Mouse (Mus musculus) 416B (cell line): ENCODE data around the gene Hopx.
A peak's percentile ranks its signal among the peaks of the same experiment; 100 is the strongest.
"Not testable (repeated sequence)": the region's sequence is repeated elsewhere in the genome, so short reads cannot be mapped to it uniquely, and the experiment has no call there.

Source experiments
- DNase-seq: peaks from one replicate; pipeline ENCODE4 v3.0.0; 2011; ENCODE audit warnings: low read depth

Hopx gene

DNA sequence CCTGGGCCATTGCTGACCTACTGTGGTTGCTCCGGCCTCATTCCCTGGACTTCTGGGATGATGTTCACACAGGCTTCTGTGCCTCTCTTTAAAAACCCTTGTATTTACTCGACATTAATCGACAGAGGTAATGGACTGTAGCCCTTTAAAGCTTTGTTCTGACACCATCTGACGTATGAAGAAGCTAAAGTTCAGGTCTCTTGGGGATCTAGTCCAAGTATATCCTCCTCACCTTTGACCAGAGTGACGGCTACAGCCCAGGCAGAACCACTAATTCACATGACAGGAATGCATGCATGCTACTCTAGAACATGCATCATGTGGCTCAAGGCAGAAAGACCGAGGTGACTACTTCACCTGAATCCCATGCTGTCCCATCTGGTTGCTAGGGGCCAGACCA, 14.2 kb downstream of the Hopx start:
- no peak for DNase-seq

DNA sequence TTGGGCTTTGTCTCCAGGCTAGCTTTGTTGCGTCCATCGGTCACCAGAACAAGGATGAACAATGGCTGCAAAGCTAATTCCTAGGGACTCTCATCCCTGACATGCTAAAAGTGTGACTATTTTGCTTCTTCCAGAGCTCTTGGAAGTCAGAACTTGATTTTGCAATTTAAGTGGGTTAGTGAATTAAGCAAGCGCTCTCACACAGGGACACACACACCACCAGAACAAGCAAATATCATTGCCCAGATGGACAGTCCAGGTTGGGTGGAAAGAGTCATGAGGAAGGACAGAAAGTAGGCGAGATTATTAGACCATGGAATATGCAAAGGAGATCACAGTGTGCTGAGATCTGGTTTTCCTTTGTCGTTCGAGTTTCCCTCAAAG, 14.9 kb downstream of the Hopx start:
- DNase-seq: no peak

DNA sequence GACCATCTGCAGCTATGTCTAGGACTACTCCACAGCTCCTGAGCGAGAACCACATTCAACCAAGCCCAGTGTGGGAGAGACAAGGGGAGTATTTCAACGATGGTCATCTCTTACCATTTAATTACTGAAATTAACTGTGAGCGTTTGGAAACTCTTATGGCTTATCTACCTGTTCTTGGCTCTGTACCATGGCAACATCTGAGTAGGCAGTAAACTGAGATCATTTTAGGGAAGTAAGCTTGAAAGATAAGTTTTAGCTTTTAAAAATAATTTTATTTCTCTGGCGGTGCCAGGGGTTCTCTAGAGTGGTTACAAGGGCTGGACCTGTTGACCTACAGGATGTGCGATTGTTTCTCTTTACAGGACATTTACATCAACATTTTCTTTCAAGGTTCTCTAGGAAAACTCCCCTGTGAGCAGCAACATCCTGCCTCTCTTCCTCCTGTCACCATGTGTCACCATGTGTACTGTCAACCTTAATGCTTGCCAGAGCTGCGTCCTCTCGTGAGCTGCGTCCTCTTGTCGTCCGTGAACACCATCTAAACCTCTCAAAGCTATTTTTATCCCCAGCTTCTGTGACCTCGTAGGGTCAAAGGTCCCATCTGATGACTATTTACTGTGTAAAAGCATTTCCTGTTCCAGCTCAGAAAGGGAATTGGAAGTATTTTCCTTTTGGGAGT, 15.5 kb downstream of the Hopx start:
- no peak for DNase-seq

DNA sequence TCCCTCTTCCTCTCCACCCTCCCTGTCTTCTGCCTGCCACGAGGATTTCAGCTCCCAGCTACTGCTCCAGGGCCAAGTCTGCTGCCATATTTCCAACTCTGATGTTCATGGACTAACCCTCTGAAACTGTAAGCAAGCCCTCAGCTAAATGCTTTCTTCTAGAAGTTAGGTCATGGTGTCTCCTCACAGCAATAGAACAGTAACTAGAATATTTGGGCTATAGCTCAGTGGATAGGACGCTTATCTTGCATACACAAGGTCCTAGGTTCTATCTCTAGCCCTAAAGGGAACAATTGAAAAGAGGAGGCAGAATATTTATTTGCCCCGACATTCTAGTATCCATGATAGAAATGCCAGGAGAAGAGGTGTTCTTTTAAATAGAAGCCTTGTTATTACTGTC, 16.0 kb downstream of the Hopx start:
- DNase-seq: no peak

DNA sequence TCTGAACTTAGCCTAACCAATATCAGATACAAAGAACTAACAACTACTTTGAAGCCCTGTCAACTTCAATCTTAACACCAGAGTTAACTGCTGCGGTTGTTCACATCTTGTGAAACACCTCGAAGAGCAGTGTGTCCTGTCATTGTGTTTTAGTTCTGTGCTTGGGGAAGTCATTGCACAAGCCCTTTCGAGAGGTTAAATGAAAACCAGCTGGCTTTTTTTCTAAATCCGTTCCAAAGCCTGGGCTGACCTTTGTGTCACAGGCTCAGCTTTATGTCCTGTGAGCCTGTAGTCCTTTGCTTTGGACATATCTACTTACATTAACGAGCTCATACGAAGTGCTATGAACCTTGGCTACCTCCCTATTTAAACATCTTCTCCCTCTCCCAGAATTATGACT, 17.2 kb downstream of the Hopx start:
- DNase-seq: peak; percentile 45

DNA sequence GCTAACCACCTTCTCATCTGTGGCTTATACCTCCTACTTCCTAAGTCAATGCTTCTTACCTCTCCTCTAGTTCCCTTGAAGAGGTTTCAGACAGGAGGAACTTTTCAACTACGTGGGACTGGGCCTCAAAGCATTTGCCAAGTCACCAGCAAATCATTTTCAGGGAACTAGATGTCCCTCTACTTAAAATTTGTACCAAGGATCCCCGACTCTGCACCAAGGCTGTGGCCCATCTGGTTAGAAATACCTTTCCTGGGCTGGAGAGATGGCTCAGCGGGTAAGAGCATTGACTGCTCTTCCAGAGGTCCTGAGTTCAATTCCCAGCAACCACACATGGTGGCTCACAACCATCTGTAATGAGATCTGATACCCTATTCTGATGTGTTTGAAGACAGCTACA, 18.7 kb downstream of the Hopx start:
- not testable (repeated sequence) for DNase-seq

DNA sequence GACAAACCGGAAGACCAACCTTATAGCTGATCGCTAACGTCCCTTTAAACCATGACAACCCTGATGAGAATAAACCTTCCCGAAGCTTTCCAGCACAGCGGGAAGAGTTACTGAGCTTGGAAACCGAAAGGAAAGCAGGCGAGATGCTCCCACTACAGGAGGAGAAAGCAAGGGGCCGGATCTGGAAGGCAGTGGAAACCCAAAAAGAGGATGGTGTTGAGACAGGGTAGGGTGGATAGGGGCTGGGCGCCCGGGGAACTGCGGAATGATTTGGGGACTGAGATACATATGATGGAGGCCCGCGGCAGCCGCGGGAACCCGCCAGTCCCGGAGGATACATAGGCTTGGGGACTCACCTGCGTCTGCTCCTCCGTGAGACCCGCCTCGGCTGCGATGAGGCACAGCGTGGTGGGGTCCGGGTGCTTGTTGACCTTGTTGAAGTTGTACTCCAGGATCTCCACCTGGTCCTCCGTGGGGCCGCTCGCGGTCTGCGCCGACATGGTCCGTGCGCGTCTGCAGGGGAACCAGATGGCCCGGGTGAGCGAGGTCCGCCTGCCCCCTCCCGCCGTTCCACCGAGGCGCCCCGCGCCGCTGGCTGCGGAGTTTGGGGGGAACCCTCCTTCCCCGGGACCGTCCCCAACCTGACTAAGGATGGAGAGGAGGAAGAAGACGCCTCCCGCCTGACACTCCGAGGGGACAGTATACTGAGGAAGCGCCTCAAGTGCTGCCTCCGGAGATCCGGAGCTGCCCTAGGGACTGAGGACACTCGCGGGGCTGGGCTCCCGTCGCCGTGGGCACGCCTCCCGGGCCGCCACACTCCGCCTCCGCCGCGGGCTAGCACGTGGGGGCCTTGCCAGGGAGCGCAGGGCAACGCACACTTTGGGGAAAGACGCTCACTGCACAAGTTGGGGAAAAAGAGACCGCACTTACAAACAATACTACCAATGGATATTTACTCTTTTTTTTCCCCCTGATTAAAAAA, 20.1 kb downstream of the Hopx start:
- DNase-seq: no peak

DNA sequence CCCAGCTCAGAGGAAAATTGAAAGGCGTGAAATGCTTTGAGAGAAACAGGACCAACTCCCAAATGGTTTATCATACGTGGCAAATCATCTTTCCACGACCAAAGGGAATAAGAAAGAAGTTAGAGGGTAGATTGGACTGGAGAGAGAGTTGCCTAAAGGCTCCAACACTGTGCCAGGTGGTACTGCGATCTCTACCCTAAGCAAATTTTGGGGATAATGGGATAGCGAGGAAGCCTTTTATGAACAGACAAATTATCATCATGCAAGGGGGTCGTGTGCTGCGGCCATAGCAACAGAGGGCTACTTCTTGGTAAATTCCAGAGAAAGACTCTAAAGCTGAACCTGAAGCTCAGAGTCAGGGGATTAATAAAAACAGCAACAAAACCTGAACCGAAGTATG, 21.0 kb downstream of the Hopx start:
- no peak for DNase-seq

DNA sequence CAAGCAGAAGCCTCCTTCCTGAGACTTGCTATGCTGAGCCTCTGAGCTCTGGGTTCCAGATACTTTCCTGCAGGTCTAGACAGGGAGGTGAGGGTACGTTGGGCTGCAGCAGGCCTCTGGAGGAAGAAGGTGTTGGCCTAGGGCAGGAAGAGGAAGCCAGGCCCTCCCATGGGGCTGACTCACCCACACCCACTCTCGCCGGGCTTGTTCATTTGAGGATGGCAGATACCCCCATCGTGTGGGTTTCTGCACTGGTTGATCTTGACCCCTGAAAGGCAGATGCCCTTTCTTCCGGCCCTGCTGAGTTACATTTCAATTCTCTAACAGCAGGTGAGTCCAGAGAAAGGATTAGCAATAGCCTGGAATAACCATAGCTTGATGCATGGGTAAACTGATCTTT, 22.4 kb downstream of the Hopx start:
- peak; percentile 36 for DNase-seq

DNA sequence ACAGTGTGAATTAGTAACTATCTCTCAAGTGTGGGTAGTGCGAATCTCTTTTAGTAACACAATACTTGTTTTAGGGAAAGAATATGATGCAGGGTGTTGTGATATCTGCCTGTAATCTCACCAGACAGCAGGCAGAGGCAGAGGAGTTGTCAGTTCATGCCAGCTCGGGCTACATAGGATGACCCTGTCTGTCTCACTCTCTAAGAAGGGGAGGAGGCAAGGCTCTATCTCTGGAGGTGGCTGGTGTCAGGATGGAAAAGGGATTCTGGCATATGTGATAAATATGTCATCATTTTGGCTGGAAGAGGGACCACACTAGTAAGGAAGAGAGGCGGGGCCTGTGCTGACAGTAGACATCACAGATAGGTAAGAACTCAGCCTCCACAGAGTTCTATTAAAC, 23.0 kb downstream of the Hopx start:
- DNase-seq: no peak

DNA sequence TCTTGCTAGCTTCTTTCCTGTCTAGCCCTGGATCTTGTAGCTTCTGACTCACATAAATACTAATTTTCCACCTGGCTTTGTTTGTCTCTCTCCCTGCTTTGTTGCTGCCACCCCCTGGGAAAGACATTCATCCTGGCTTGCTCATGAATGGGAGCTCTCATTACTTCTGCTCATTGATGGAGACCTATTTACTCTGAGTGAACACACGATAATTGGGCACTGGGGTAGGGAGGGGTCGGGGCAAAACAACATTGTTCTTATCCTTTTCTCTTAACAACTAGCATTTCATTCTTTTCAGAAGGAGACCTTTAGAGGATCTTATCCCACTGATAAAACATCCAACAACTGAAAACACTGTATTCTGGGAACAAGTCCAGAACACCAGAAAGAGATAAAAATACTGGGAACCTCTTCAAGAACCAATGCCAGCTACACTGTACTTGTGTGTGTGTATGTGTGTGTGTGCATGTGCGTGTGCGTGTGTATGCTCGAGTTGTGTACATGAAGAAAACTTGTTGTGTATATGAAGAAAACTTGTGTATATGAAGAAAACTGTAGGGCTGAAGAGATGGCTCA, 24.3 kb downstream of the Hopx start:
- DNase-seq: no peak

DNA sequence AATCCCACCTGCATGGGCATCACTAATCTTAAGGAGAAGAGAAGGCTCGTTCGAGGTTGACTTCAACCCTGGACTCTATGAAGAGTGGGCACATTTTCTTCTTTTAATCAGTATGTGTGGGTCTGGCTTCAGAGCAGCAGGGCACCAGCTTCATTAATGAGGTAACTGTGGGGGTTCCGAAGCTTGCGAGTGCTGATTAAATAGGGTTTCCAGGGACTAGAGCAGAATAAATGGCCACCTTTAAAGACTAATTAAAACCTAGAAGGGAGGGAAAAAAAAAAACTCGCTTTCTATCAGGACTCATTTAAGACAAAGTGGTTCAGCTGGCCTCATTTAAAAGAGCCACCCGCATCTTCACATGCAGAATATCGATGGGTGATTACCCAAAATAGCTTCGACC, 25.0 kb downstream of the Hopx start:
- DNase-seq: no peak

DNA sequence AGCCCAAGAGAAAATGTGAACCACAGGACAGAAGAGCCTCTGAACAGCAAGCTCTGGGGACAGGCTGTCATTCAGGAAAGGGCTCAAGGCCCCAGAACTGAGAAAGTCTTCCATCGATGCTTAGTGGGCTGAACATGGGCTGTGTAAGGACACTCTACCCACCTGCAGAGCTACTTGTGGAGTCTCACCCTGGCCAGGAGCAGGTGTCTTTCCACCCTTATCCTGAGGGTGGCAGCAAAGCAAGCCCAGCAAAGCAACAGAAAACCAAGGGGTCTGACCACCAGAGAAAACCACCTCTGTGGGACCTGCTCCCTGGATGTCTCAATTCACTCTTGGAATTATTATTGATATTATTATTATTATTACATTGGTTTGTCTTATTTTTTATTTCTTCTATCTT, 25.6 kb downstream of the Hopx start:
- DNase-seq: peak; percentile 51

DNA sequence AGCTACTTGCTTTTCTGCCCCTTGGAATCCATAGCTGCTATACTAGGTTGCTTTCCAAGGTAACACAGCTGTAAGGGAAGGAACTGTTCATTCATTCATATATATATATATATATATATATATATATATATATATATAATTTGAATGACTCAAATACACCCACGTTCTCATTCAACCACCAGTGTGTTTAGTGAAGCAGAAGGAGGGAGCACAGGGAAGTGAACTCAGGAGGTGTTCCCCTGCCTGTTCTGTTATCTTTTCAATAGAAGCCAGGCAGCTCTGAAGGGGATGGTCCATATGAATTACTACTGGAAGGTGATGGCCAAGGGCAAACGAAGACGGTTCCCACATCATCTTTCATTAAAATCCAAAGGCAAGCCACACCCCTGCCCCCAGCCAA, 27.8 kb downstream of the Hopx start:
- DNase-seq: no peak

DNA sequence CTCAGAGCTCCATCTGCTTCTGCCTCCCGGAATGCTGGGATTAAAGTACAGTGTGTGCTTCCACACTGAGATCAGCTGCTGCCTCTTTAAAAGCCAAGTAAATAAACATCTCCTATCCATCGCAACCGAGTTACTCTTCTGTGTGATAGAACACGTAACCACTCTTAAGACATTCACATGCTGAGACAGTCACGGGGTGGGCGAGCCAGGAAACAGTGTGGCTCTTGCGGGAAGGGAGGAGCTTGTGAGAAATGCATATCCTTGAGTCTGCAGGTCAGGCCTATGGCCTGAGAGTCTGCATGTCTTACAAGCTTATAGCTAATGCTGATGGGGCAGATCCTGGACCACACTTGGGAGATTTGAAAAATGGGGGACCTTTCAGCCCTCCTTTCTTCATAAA, 28.4 kb downstream of the Hopx start:
- DNase-seq: peak; percentile 79

DNA sequence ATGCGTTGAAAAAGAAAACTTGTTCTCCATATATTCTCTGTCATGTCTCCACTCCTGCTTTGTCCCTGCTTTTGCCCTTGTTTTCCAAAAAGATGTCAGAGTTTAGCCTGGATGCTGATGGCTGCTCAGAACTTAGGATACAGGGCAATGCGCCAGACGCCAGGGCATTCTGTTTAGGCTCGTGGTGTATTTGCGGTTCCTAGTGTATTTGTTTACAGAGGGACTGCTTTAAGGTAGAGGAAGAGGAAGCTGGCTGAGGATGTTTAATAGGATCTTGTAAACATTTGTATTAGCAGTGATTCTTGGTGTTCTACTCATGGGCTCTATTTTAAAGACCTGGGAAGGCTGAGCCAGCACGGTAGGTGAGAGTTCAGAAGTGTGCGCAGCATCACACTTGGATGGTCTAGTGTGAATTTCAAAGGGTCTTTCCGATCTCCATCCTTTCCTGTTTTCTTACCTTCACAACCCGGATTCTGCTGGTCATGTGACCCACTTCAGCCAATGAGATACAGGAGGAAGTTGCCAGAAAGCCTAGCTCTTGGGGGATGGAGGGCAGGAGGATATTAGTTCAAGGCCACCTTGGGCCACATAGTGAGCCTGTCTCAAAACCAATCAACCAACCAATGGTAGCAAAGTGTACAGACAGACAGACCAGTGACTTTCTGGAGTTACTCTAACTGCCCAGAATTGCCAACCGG, 29.0 kb downstream of the Hopx start:
- peak; percentile 35 for DNase-seq

DNA sequence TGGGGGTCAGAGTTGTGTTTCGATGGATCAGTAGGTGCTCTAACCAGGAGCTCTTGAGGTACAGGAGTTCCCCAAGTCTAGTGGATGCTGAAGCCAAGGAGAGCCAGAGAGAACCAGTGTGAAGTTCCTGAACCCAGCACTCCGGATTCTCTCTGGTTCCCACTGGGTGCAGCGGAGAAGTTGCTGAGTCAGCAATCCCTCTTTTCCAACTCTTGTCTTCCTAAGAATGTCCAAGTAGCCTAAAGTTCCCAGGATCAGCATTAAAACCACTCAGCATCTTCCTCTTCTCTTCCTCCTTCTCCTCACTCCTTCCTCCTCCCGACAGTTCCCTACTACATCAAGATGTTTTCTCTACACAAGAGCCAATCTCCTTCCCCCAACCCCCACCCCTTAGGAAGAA, 30.5 kb downstream of the Hopx start:
- no peak for DNase-seq

DNA sequence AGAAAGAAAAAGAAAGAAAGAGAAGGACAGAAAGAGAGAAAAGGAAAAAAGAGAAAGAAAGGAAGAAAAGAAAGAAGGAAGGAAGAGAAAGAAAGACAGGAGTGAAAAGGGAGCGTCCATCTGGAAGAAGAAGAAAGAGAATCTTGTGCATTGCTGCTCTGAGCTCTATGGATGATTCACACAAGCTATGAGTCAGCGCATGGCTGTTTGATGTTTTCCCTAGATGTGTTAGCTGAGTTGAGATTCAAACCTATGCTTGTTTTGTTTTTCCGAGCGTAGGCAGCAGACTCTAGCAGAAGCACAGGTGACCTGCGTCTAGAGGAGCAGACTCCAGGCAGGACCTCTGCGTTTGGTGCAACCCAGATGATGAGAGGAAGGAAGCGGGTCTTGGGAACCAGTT, 32.2 kb downstream of the Hopx start:
- DNase-seq: peak; percentile 23

DNA sequence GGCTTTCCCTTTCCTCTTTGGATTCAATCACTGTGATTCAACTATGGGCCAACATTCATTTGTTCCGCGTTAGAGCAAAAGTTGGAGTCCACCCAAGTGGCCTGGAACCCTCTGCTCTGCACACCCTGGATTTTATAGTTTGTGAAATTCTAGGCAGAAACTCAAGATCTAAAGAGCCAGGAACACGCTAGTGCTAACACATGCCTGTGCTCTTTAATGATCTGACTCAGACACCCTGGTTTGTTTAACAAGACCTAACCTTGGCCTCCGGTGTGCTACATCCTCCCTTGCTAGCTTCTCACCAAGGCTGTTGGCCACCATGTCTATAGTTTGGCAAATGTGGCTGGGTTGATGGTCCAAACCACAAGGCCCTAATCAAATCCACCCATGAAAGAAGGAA, 34.2 kb downstream of the Hopx start:
- no peak for DNase-seq

DNA sequence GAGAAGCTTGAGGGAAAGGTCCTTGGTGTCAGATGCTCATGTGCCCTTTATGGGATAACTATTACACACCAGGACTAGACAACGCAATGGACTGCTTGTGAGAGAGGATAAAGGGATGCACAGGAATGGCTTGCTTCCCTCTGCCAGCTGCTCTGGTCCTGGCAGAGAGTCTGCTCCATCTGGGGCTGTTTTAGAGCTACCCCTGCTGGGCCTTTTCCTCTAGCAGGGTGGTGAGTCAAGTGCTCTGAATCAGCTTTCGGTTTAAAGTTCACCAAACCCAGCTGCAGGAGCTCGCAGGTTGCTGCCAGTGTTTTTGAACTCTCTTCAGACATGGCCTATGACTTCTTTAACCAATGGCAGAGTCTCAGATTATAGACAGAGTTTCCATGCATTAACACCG, 39.0 kb downstream of the Hopx start:
- no peak for DNase-seq

DNA sequence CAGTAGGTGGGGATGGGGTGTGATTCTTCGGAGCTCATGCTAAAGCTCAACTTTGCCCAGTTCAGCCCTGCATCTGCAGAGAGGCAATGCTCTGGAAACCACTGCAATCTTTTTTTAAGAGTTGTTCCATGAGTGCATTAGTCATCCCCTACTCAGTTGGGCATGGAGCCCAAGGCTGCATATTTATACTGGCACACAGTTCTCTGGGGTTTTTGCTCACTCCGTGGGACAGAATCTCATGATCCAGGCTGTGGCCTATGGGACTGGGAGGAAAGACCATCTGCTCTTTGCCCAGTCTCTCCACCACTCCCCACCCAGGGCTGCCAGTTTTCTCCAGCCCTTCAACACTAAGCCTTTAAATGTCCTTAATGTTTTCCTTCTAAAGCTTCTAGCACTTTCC, 40.0 kb downstream of the Hopx start:
- DNase-seq: no peak

DNA sequence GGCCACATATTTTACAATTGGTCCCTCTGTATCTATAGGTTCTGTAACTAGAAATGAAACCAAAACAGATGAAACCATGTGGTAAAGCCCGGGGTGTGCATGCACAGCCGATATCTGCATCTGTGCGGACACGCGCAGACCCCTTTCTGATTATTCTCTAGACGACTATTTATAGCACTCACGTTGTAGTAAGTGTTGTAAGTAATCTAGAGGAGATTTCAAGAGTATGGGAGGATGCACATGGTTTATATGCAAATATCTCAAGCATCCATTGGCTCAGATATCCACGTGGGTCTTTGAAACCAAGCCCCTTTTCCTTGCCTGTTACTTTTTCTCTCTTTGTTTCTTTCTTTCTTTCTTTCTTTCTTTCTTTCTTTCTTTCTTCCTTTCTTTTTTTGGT, 41.1 kb downstream of the Hopx start:
- DNase-seq: no peak

DNA sequence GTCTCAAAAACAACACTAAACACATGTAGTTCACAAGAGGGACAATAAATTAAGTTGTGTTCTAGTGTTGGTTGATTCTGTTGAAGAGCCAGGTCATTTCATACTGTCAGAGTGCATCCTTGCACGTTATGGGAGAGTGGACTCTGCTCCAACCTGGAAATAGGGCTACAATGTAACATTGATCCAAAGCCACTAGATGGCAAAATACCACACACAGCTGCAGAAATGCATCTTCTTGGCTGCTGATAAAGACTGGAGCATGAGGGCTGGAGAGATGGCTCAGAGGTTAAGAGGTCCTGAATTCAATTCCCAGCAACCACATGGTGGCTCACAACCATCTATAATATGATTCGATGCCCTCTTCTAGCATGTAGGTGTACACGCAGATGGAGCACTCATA, 43.3 kb downstream of the Hopx start:
- DNase-seq: peak; percentile 21
